Mouse (Mus musculus) lung, embryonic 15.5 days (tissue): ENCODE measurements around the gene Smco3. TPM values are rescaled to one million over a fixed set of nuclear protein-coding genes. Genes with fewer than 3 reads are reported as not detected.
A peak's percentile ranks its signal among the peaks of the same experiment; 100 is the strongest.
"Not testable (repeated sequence)": the region's sequence is repeated elsewhere in the genome, so short reads cannot be mapped to it uniquely, and the experiment has no call there.

Source experiments
- ATAC-seq: fragments of 200-750 bp; cut with Nextera tagmentation; 2 replicates; pipeline ENCODE4 v1.8.0; 2017; ENCODE audit warnings: moderate number of reproducible peaks, borderline replicate concordance; ENCODE audit not compliant: low FRiP score, low TSS enrichment; ENCODE audit errors: extremely low read depth
- H3K27ac ChIP-seq: fragments of 300-500 bp; sonication (generic); 2 replicates; pipeline ENCODE4 v1.5.1; 2015; ENCODE audit warnings: moderate library complexity, mild to moderate bottlenecking, inconsistent platforms
- H3K27me3 ChIP-seq: fragments of 300-500 bp; sonication (generic); 2 replicates; pipeline ENCODE4 v1.6.1; 2015; ENCODE audit warnings: inconsistent platforms
- H3K36me3 ChIP-seq: fragments of 300-500 bp; sonication (generic); 2 replicates; pipeline ENCODE4 v1.6.1; 2015; ENCODE audit warnings: inconsistent platforms
- H3K4me1 ChIP-seq: fragments of 300-500 bp; sonication (generic); 2 replicates; pipeline ENCODE4 v1.6.1; 2015; ENCODE audit warnings: inconsistent platforms
- H3K4me2 ChIP-seq: fragments of 300-500 bp; sonication (generic); 2 replicates; pipeline ENCODE4 v1.6.1; 2015; ENCODE audit warnings: inconsistent platforms, mild to moderate bottlenecking, moderate library complexity
- H3K4me3 ChIP-seq: fragments of 300-500 bp; sonication (generic); 2 replicates; pipeline ENCODE4 v1.5.1; 2015; ENCODE audit warnings: mild to moderate bottlenecking, inconsistent platforms
- H3K9ac ChIP-seq: fragments of 300-500 bp; sonication (generic); 2 replicates; pipeline ENCODE4 v1.6.1; 2015; ENCODE audit warnings: inconsistent platforms
- H3K9me3 ChIP-seq: fragments of 300-500 bp; sonication (generic); 2 replicates; pipeline ENCODE4 v1.6.1; 2016; ENCODE audit warnings: inconsistent platforms
- WGBS: fragments of 180-500 bp; shearing (Covaris S2); methylation state at CpG from one replicate; pipeline ENCODE4 v1.1.7; 2015; 5-methylcytosine and 5-hydroxymethylcytosine counted together
- polyA plus RNA-seq: library from polyadenylated mRNA; unstranded; fragments of >200 nt; fragmentation: Nextera tagmentation; extraction: Ambion mirVana; gene quantifications from 2 replicates; pipeline ENCODE4 v1.2.1, GENCODE M21; 2015

The Smco3 gene
- polyA plus RNA-seq, 1 experiment from 2014 or later = 2.9 TPM

GRCm38 (mm10) chr6:136803739-136804633 lies 31.3 kb downstream of the Smco3 start, which contains the start of gene Hist4h4:
Gene Hist4h4, minus strand, starts transcription at chr6:136804415.
- Histone ChIP-seq H3K4me1 (peaks cover 27% of the 10 kb centered on the region), H3K27ac (peak within 1 kb of the TSS; percentile 100), H3K27me3 (no peaks in the 10 kb centered on the region), H3K4me2 (peak within 1 kb of the TSS; percentile 85), H3K9me3 (no peaks in the 10 kb centered on the region), H3K4me3 (peak within 1 kb of the TSS; percentile 74), H3K9ac (peak within 1 kb of the TSS; percentile 91), H3K36me3 (no peaks in the 10 kb centered on the region)
- ATAC-seq = peak; percentile 75
- under 1% methylated on average over 50 of the region's 50 CpGs for WGBS

GRCm38 (mm10) chr6:136803093-136803738 lies 32.0 kb downstream of the Smco3 start:
- peak overlapping the region; percentile 91 for H3K9ac ChIP-seq
- no peak for ATAC-seq
- peaks cover 27% of the 10 kb centered on the region for H3K4me1 ChIP-seq
- H3K9me3 ChIP-seq = no peaks in the 10 kb centered on the region
- no peaks in the 10 kb centered on the region for H3K36me3 ChIP-seq
- peak overlapping the region; percentile 74 for H3K4me3 ChIP-seq
- H3K27ac ChIP-seq = peak overlapping the region; percentile 100
- H3K4me2 ChIP-seq = peak overlapping the region; percentile 85
- no peaks in the 10 kb centered on the region for H3K27me3 ChIP-seq
- WGBS = 9% methylated on average over 12 of the region's 12 CpGs

GRCm38 (mm10) chr6:136801274-136801673 lies 34.0 kb downstream of the Smco3 start:
- Histone ChIP-seq H3K9ac (no peak overlapping the region), H3K4me1 (peaks cover 18% of the 10 kb centered on the region), H3K36me3 (no peaks in the 10 kb centered on the region), H3K4me2 (no peak overlapping the region), H3K9me3 (no peaks in the 10 kb centered on the region), H3K27ac (no peak overlapping the region), H3K27me3 (no peaks in the 10 kb centered on the region), H3K4me3 (no peak overlapping the region)
- no peak for ATAC-seq
- 63% methylated on average over 6 of the region's 6 CpGs for WGBS

GRCm38 (mm10) chr6:136800710-136801109 lies 34.5 kb downstream of the Smco3 start:
- Histone ChIP-seq H3K27ac (no peak overlapping the region), H3K9me3 (no peaks in the 10 kb centered on the region), H3K9ac (no peak overlapping the region), H3K4me2 (no peak overlapping the region), H3K4me3 (no peak overlapping the region), H3K36me3 (no peaks in the 10 kb centered on the region), H3K4me1 (peaks cover 18% of the 10 kb centered on the region), H3K27me3 (no peaks in the 10 kb centered on the region)
- 77% methylated on average over 8 of the region's 8 CpGs for WGBS
- ATAC-seq = no peak

GRCm38 (mm10) chr6:136797874-136798693 lies 37.2 kb downstream of the Smco3 start:
- peaks cover 14% of the 10 kb centered on the region for H3K4me1 ChIP-seq
- not testable (repeated sequence) for H3K9ac ChIP-seq, H3K4me3 ChIP-seq, ATAC-seq, H3K36me3 ChIP-seq, H3K27me3 ChIP-seq, H3K4me2 ChIP-seq, H3K27ac ChIP-seq, H3K9me3 ChIP-seq
- 78% methylated on average over 3 of the region's 3 CpGs for WGBS

- no peaks in the 10 kb centered on the region for H3K36me3 ChIP-seq
- no peak overlapping the region for H3K27ac ChIP-seq
- H3K27me3 ChIP-seq = no peaks in the 10 kb centered on the region
- peaks cover 18% of the 10 kb centered on the region for H3K4me1 ChIP-seq
- no peak overlapping the region for H3K4me3 ChIP-seq
- no peak overlapping the region for H3K4me2 ChIP-seq
- H3K9ac ChIP-seq = no peak overlapping the region
- 55% methylated on average over 6 of the region's 6 CpGs for WGBS
- H3K9me3 ChIP-seq = no peaks in the 10 kb centered on the region
- no peak for ATAC-seq
These were observed 39.4 kb downstream of the Smco3 start for GRCm38 (mm10) chr6:136795850-136796249.

GRCm38 (mm10) chr6:136795110-136795509 lies 40.1 kb downstream of the Smco3 start:
- H3K27ac ChIP-seq = no peak overlapping the region
- H3K27me3 ChIP-seq = no peaks in the 10 kb centered on the region
- H3K36me3 ChIP-seq = no peaks in the 10 kb centered on the region
- no peak overlapping the region for H3K9ac ChIP-seq
- H3K9me3 ChIP-seq = no peaks in the 10 kb centered on the region
- H3K4me2 ChIP-seq = no peak overlapping the region
- peaks cover 18% of the 10 kb centered on the region for H3K4me1 ChIP-seq
- H3K4me3 ChIP-seq = no peak overlapping the region
- no peak for ATAC-seq
- 42% methylated on average over 1 of the region's 1 CpGs for WGBS

- Histone ChIP-seq H3K27ac (no peak overlapping the region), H3K4me3 (peak overlapping the region; percentile 42), H3K27me3 (no peaks in the 10 kb centered on the region), H3K4me2 (peak overlapping the region; percentile 83), H3K9me3 (no peaks in the 10 kb centered on the region), H3K36me3 (no peaks in the 10 kb centered on the region), H3K9ac (peak overlapping the region; percentile 37), H3K4me1 (peaks cover 23% of the 10 kb centered on the region)
- under 1% methylated on average over 24 of the region's 24 CpGs for whole genome bisulfite sequencing
- no peak for ATAC-seq
These were observed 41.3 kb downstream of the Smco3 start for GRCm38 (mm10) chr6:136793831-136794525.

- 25% methylated on average over 16 of the region's 16 CpGs for WGBS
- Histone ChIP-seq H3K36me3 (no peaks in the 10 kb centered on the region), H3K4me2 (peak overlapping the region; percentile 83), H3K9ac (peak overlapping the region; percentile 37; the same call in 1 of the 2 replicates), H3K9me3 (no peaks in the 10 kb centered on the region), H3K4me1 (peaks cover 26% of the 10 kb centered on the region), H3K27ac (no peak overlapping the region), H3K4me3 (peak overlapping the region; percentile 42), H3K27me3 (no peaks in the 10 kb centered on the region)
- no peak for ATAC-seq
These were observed 42.1 kb downstream of the Smco3 start for GRCm38 (mm10) chr6:136792884-136793758.

GRCm38 (mm10) chr6:136789391-136789971 lies 45.8 kb downstream of the Smco3 start:
- H3K27me3 ChIP-seq = no peaks in the 10 kb centered on the region
- no peak overlapping the region for H3K4me3 ChIP-seq
- H3K9ac ChIP-seq = no peak overlapping the region
- no peaks in the 10 kb centered on the region for H3K9me3 ChIP-seq
- H3K36me3 ChIP-seq = no peaks in the 10 kb centered on the region
- no peak overlapping the region for H3K4me2 ChIP-seq
- WGBS = 25% methylated on average over 5 of the region's 5 CpGs
- ATAC-seq = peak; percentile 94
- H3K4me1 ChIP-seq = peaks cover 26% of the 10 kb centered on the region
- peak overlapping the region; percentile 86 for H3K27ac ChIP-seq
